Mouse (Mus musculus) intestine, embryonic 16.5 days (tissue): ENCODE measurements at regions not wholly inside any gene's neighbourhood (a gene's known extent, or its start where the extent isn't known, plus 50 kb on each side); places are given as distances from the start of the nearest gene placed in this dataset.
A peak's percentile ranks its signal among the peaks of the same experiment; 100 is the strongest.

Experiments used
- ATAC-seq: fragments of 200-750 bp; cut with Nextera tagmentation; 2 replicates; pipeline ENCODE4 v1.8.0; 2017; ENCODE audit warnings: moderate TSS enrichment, moderate library complexity
- H3K27ac ChIP-seq: fragments of 300-500 bp; sonication (generic); 2 replicates; pipeline ENCODE4 v1.5.1; 2014; ENCODE audit warnings: mild to moderate bottlenecking, low read length
- H3K27me3 ChIP-seq: fragments of 300-500 bp; sonication (generic); replicated peaks from 2 replicates; pipeline ENCODE4 v1.6.1; 2014; ENCODE audit warnings: low read length, control low read depth, mixed read lengths; ENCODE audit not compliant: control insufficient read depth, insufficient read depth
- H3K36me3 ChIP-seq: fragments of 300-500 bp; sonication (generic); 2 replicates; pipeline ENCODE4 v1.6.1; 2014; ENCODE audit warnings: low read length, control low read depth; ENCODE audit not compliant: control insufficient read depth, insufficient read depth
- H3K4me1 ChIP-seq: fragments of 300-500 bp; sonication (generic); 2 replicates; pipeline ENCODE4 v1.6.1; 2014; ENCODE audit warnings: low read length, control low read depth, mixed read lengths; ENCODE audit not compliant: control insufficient read depth, insufficient read depth
- H3K4me2 ChIP-seq: fragments of 300-500 bp; sonication (generic); 2 replicates; pipeline ENCODE4 v1.6.1; 2014; ENCODE audit warnings: low read depth, low read length, control low read depth
- H3K4me3 ChIP-seq: fragments of 300-500 bp; sonication (generic); 2 replicates; pipeline ENCODE4 v1.5.1; 2014; ENCODE audit warnings: mild to moderate bottlenecking, low read length
- H3K9ac ChIP-seq: fragments of 300-500 bp; sonication (generic); 2 replicates; pipeline ENCODE4 v1.6.1; 2014; ENCODE audit warnings: low read depth, low read length
- H3K9me3 ChIP-seq: fragments of 300-500 bp; sonication (generic); 2 replicates; pipeline ENCODE4 v1.6.1; 2016; ENCODE audit warnings: low read length, control low read depth; ENCODE audit not compliant: control insufficient read depth
- WGBS: fragments of 180-500 bp; shearing (Covaris S2); extraction: QIAGEN DNeasy Blood & Tissue Kit; methylation state at CpG from one replicate; pipeline ENCODE4 v1.1.7; 2014; 5-methylcytosine and 5-hydroxymethylcytosine counted together

GRCm38 (mm10) chr13:51926764-51927163, 80.3 kb downstream of the Gadd45g start:
- H3K36me3 ChIP-seq: no peaks in the 10 kb centered on the region
- H3K9ac ChIP-seq: no peak overlapping the region
- 52% methylated on average over 10 of the region's 10 CpGs for WGBS
- no peaks in the 10 kb centered on the region for H3K27me3 ChIP-seq
- H3K4me1 ChIP-seq: no peaks in the 10 kb centered on the region
- no peak overlapping the region for H3K27ac ChIP-seq
- no peak overlapping the region for H3K4me3 ChIP-seq
- no peaks in the 10 kb centered on the region for H3K9me3 ChIP-seq
- H3K4me2 ChIP-seq: no peak overlapping the region
- ATAC-seq: no peak

- Histone ChIP-seq H3K27ac (no peak overlapping the region), H3K36me3 (no peaks in the 10 kb centered on the region), H3K9me3 (no peaks in the 10 kb centered on the region), H3K4me3 (no peak overlapping the region), H3K4me2 (no peak overlapping the region), H3K27me3 (no peaks in the 10 kb centered on the region), H3K4me1 (no peaks in the 10 kb centered on the region), H3K9ac (no peak overlapping the region)
- WGBS: 61% methylated on average over 2 of the region's 2 CpGs
- no peak for ATAC-seq
These were observed 83.3 kb downstream of the Gadd45g start for GRCm38 (mm10) chr13:51929730-51930129.

- no peaks in the 10 kb centered on the region for H3K9me3 ChIP-seq
- 44% methylated on average over 6 of the region's 6 CpGs for WGBS
- no peaks in the 10 kb centered on the region for H3K27me3 ChIP-seq
- no peak overlapping the region for H3K27ac ChIP-seq
- no peaks in the 10 kb centered on the region for H3K4me1 ChIP-seq
- no peaks in the 10 kb centered on the region for H3K36me3 ChIP-seq
- no peak overlapping the region for H3K9ac ChIP-seq
- ATAC-seq: 0 out of 2 replicates have a peak, but pooled peaks have one; percentile 28
- H3K4me2 ChIP-seq: no peak overlapping the region
- H3K4me3 ChIP-seq: no peak overlapping the region
These were observed 83.8 kb downstream of the Gadd45g start for GRCm38 (mm10) chr13:51930301-51930747.

GRCm38 (mm10) chr13:51930931-51931330, 84.5 kb downstream of the Gadd45g start:
- no peak for ATAC-seq
- Histone ChIP-seq H3K4me3 (no peak overlapping the region), H3K9me3 (no peaks in the 10 kb centered on the region)

GRCm38 (mm10) chr13:51935827-51936226, 89.3 kb downstream of the Gadd45g start:
- no peak overlapping the region for H3K4me3 ChIP-seq
- H3K36me3 ChIP-seq: no peaks in the 10 kb centered on the region
- H3K9me3 ChIP-seq: no peaks in the 10 kb centered on the region
- no peak overlapping the region for H3K27ac ChIP-seq
- H3K27me3 ChIP-seq: no peaks in the 10 kb centered on the region
- ATAC-seq: no peak
- H3K4me2 ChIP-seq: no peak overlapping the region
- no peak overlapping the region for H3K9ac ChIP-seq
- H3K4me1 ChIP-seq: no peaks in the 10 kb centered on the region
- WGBS: 77% methylated on average over 10 of the region's 10 CpGs

More at GRCm38 (mm10) chr13:51930931-51931330, 84.5 kb downstream of the Gadd45g start:
- no peaks in the 10 kb centered on the region for H3K4me1 ChIP-seq
- H3K9ac ChIP-seq: no peak overlapping the region
- no peaks in the 10 kb centered on the region for H3K36me3 ChIP-seq
- no peak overlapping the region for H3K27ac ChIP-seq
- no peak overlapping the region for H3K4me2 ChIP-seq
- no peaks in the 10 kb centered on the region for H3K27me3 ChIP-seq
- 83% methylated on average over 3 of the region's 3 CpGs for WGBS

- 92% methylated on average over 5 of the region's 5 CpGs for WGBS
- H3K36me3 ChIP-seq: no peaks in the 10 kb centered on the region
- ATAC-seq: no peak
These were observed 90.0 kb downstream of the Gadd45g start for GRCm38 (mm10) chr13:51936441-51936840.

GRCm38 (mm10) chr13:51937898-51938297, 91.4 kb downstream of the Gadd45g start:
- no peak overlapping the region for H3K27ac ChIP-seq
- H3K36me3 ChIP-seq: no peaks in the 10 kb centered on the region
- no peaks in the 10 kb centered on the region for H3K4me1 ChIP-seq
- no peak for ATAC-seq
- H3K27me3 ChIP-seq: no peaks in the 10 kb centered on the region
- H3K9me3 ChIP-seq: no peaks in the 10 kb centered on the region
- no peak overlapping the region for H3K4me3 ChIP-seq
- H3K4me2 ChIP-seq: no peak overlapping the region
- no peak overlapping the region for H3K9ac ChIP-seq
- WGBS: 37% methylated on average over 7 of the region's 7 CpGs

More at GRCm38 (mm10) chr13:51936441-51936840, 90.0 kb downstream of the Gadd45g start:
- Histone ChIP-seq H3K27me3 (no peaks in the 10 kb centered on the region), H3K9ac (no peak overlapping the region), H3K9me3 (no peaks in the 10 kb centered on the region), H3K4me3 (no peak overlapping the region), H3K4me2 (no peak overlapping the region), H3K27ac (no peak overlapping the region), H3K4me1 (no peaks in the 10 kb centered on the region)

- H3K9ac ChIP-seq: no peak overlapping the region
- H3K4me2 ChIP-seq: no peak overlapping the region
- no peaks in the 10 kb centered on the region for H3K36me3 ChIP-seq
- H3K27me3 ChIP-seq: no peaks in the 10 kb centered on the region
- no peak for ATAC-seq
- no peak overlapping the region for H3K4me3 ChIP-seq
- 88% methylated on average over 4 of the region's 4 CpGs for WGBS
- H3K4me1 ChIP-seq: no peaks in the 10 kb centered on the region
- H3K9me3 ChIP-seq: no peaks in the 10 kb centered on the region
- H3K27ac ChIP-seq: no peak overlapping the region
These were observed 92.8 kb downstream of the Gadd45g start for GRCm38 (mm10) chr13:51939262-51939661.

- no peak for ATAC-seq
- Histone ChIP-seq H3K4me3 (no peak overlapping the region), H3K27ac (no peak overlapping the region), H3K27me3 (no peaks in the 10 kb centered on the region), H3K4me1 (no peaks in the 10 kb centered on the region), H3K4me2 (no peak overlapping the region), H3K36me3 (no peaks in the 10 kb centered on the region), H3K9me3 (no peaks in the 10 kb centered on the region), H3K9ac (no peak overlapping the region)
- WGBS: 94% methylated on average over 6 of the region's 6 CpGs
These were observed 93.2 kb downstream of the Gadd45g start for GRCm38 (mm10) chr13:51939715-51940114.

- no peaks in the 10 kb centered on the region for H3K27me3 ChIP-seq
- H3K9me3 ChIP-seq: no peaks in the 10 kb centered on the region
- H3K4me2 ChIP-seq: no peak overlapping the region
- H3K4me3 ChIP-seq: no peak overlapping the region
- no peak overlapping the region for H3K9ac ChIP-seq
- H3K27ac ChIP-seq: no peak overlapping the region
- 53% methylated on average over 3 of the region's 3 CpGs for WGBS
- H3K36me3 ChIP-seq: no peaks in the 10 kb centered on the region
- H3K4me1 ChIP-seq: peaks cover 8% of the 10 kb centered on the region; the same call in 1 of the 2 replicates
- ATAC-seq: peak; percentile 64; the same call in 1 of the 2 replicates
These were observed 99.7 kb downstream of the Gadd45g start for GRCm38 (mm10) chr13:51946171-51946570.
